Mouse (Mus musculus): ENCODE measurements at regions not wholly inside any gene's neighbourhood (a gene's known extent, or its start where the extent isn't known, plus 50 kb on each side); places are given as distances from the start of the nearest gene placed in this dataset.

DNA sequence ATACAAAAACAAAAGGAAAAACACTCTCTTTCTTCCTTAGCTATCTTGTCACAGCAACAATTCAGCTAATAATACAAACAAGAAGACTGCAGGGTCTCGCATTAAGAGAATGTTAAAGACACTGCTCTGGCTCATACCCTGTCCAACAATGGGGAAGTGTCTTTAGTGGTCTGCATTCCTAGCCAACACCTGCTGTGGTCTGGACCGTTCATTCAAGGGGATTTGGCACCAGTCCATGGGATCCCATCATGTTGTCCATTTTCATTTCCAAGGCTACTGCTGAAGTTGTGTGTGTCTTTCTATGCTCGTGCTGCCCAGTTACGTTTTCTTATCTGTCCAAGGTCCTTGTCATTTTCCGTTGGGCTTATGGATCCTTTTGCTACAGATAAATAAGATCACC lies 183.7 kb upstream of the Gria1 start:
- Histone ChIP-seq H3K79me2 (ENCODE audit: control insufficient read depth, insufficient read depth, low read length, poor library complexity) (no peaks in the 10 kb centered on the region), H3K36me3 (ENCODE audit: control insufficient read depth in 1 of 2, insufficient read depth in 2 of 2, low read length in 2 of 2) (no peaks in the 10 kb centered on the region), H3K4me3 (ENCODE audit: control insufficient read depth in 1 of 2, insufficient read depth in 1 of 2, low read depth in 2 of 2, low read length in 2 of 2) (no peak overlapping the region), H3K9ac (ENCODE audit: control insufficient read depth, low read depth, low read length, poor library complexity, severe bottlenecking) (no peak overlapping the region), H3K9me3 (replicated peaks; ENCODE audit: insufficient read depth, low read length) (no peaks in the 10 kb centered on the region), H3K4me1 (ENCODE audit: control insufficient read depth in 1 of 2, insufficient read depth in 2 of 2, low read length in 2 of 2) (no peaks in the 10 kb centered on the region), H3K27ac (ENCODE audit: control insufficient read depth, low read depth, low read length) (no peak overlapping the region), H3K27me3 (ENCODE audit: control insufficient read depth in 1 of 2, insufficient read depth in 2 of 2, low read length in 2 of 2) (no peaks in the 10 kb centered on the region)
- TF ChIP-seq MYB (IDR thresholded peaks at IDR 0.05; ENCODE audit: low read depth, low read length) (no peak), TAL1 (IDR thresholded peaks at IDR 0.05; ENCODE audit: low read length) (no peak), ZNF384 (IDR thresholded peaks at IDR 0.05; ENCODE audit: low read depth, low read length) (no peak), SMC3 (IDR thresholded peaks at IDR 0.05; ENCODE audit: low read depth, low read length) (no peak), ZMIZ1 (IDR thresholded peaks at IDR 0.05; ENCODE audit: low read depth, low read length) (no peak), RCOR1 (IDR thresholded peaks at IDR 0.05; ENCODE audit: low read depth, low read length) (no peak), UBTF (IDR thresholded peaks at IDR 0.05; ENCODE audit: borderline replicate concordance, insufficient read depth, low read depth, low read length) (no peak), GATA1 (IDR thresholded peaks at IDR 0.05; ENCODE audit: low read depth, low read length) (no peak), NRF1 (IDR thresholded peaks at IDR 0.05; ENCODE audit: insufficient read depth, low read depth, low read length, poor library complexity, severe bottlenecking) (no peak), POLR2A (IDR thresholded peaks at IDR 0.05; ENCODE audit: control insufficient read depth in 1 of 2, insufficient read depth in 1 of 2, low read depth in 1 of 2, low read length in 2 of 2, poor library complexity in 1 of 2) (no peak), EP300 (IDR thresholded peaks at IDR 0.05; ENCODE audit: low read depth in 1 of 2, low read length in 2 of 2) (no peak)
- no peak for DNase-seq (ENCODE audit: low read depth, low spot score)

DNA sequence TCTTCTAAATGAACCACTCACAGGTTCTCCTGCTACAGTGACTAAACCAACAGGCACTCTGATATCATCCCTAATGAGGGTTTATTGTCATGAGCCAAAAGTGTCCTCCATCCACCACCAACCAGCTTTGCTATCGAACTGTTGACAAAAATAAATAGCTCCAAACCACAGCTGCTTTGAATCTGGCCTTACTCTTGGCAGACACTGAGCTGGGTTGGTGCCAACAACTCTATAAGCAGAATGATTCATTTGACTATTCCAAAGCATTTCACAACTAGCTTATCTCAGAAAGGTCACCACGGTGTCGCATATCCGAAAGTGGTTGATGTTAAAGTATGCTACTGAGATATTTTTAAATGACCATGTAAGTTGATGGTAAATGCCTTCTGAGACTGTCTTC lies 148.5 kb upstream of the Gria1 start:
- H3K79me2 ChIP-seq (ENCODE audit: control insufficient read depth, insufficient read depth, low read length, poor library complexity) = no peaks in the 10 kb centered on the region
- H3K9me3 ChIP-seq (replicated peaks; ENCODE audit: insufficient read depth, low read length) = no peaks in the 10 kb centered on the region
- no peaks in the 10 kb centered on the region for H3K4me1 ChIP-seq (ENCODE audit: control insufficient read depth in 1 of 2, insufficient read depth in 2 of 2, low read length in 2 of 2)
- no peaks in the 10 kb centered on the region for H3K27me3 ChIP-seq (ENCODE audit: control insufficient read depth in 1 of 2, insufficient read depth in 2 of 2, low read length in 2 of 2)
- no peak overlapping the region for H3K27ac ChIP-seq (ENCODE audit: control insufficient read depth, low read depth, low read length)
- H3K36me3 ChIP-seq (ENCODE audit: control insufficient read depth in 1 of 2, insufficient read depth in 2 of 2, low read length in 2 of 2) = no peaks in the 10 kb centered on the region
- no peak for DNase-seq (ENCODE audit: low read depth, low spot score)
- no peak overlapping the region for H3K9ac ChIP-seq (ENCODE audit: control insufficient read depth, low read depth, low read length, poor library complexity, severe bottlenecking)
- no peak overlapping the region for H3K4me3 ChIP-seq (ENCODE audit: control insufficient read depth in 1 of 2, insufficient read depth in 1 of 2, low read depth in 2 of 2, low read length in 2 of 2)
- TF ChIP-seq SMC3 (IDR thresholded peaks at IDR 0.05; ENCODE audit: low read depth, low read length) = no peak
- no peak for TF ChIP-seq SIN3A (IDR thresholded peaks at IDR 0.05; ENCODE audit: low read length)

DNA sequence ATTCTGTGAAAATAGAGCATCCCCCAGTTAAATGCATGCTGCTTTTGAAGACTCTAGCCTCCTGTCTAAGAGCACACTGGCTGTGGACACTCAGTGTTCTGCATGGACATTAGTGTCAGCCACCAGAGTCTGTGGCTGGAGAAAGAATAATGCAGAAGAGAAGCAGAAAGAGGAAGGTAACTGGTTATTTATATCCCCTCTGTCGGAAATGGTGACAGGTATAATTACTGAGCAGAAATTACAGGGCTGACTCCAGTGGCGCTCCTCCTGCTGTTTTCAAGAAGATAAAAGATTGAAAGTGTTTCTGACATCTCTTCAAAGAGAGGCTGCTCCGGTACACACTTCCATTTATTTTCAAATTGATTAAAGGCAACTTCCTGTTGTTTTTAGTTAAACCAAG lies 139.5 kb upstream of the Gria1 start:
- Histone ChIP-seq H3K4me3 (ENCODE audit: control insufficient read depth in 1 of 2, insufficient read depth in 1 of 2, low read depth in 2 of 2, low read length in 2 of 2) (no peak overlapping the region), H3K4me1 (ENCODE audit: control insufficient read depth in 1 of 2, insufficient read depth in 2 of 2, low read length in 2 of 2) (no peaks in the 10 kb centered on the region), H3K9me3 (replicated peaks; ENCODE audit: insufficient read depth, low read length) (no peaks in the 10 kb centered on the region; the same call in 1 of the 2 replicates), H3K27ac (ENCODE audit: control insufficient read depth, low read depth, low read length) (no peak overlapping the region), H3K9ac (ENCODE audit: control insufficient read depth, low read depth, low read length, poor library complexity, severe bottlenecking) (no peak overlapping the region), H3K27me3 (ENCODE audit: control insufficient read depth in 1 of 2, insufficient read depth in 2 of 2, low read length in 2 of 2) (no peaks in the 10 kb centered on the region), H3K79me2 (ENCODE audit: control insufficient read depth, insufficient read depth, low read length, poor library complexity) (no peaks in the 10 kb centered on the region), H3K36me3 (ENCODE audit: control insufficient read depth in 1 of 2, insufficient read depth in 2 of 2, low read length in 2 of 2) (no peaks in the 10 kb centered on the region)
- TF ChIP-seq RAD21 (IDR thresholded peaks at IDR 0.05; ENCODE audit: low read depth, low read length) = no peak
- no peak for TF ChIP-seq JUND (IDR thresholded peaks at IDR 0.05; ENCODE audit: low read depth, low read length)
- no peak for DNase-seq (ENCODE audit: low read depth, low spot score)

Measured in MEL (cell line).